Mouse (Mus musculus) MEL (cell line): Measurements from ENCODE around the gene Tbc1d17. TPM values are rescaled to one million over a fixed set of nuclear protein-coding genes. Genes with fewer than 3 reads are reported as not detected.

Experiments used
- DNase-seq: peaks from one replicate; pipeline ENCODE4 v3.0.0; 2011; ENCODE audit warnings: low read depth, low spot score
- H3K27ac ChIP-seq: 2 replicates; pipeline ENCODE4 v1.5.1; 2012; ENCODE audit warnings: low read depth, mild to moderate bottlenecking, control low read depth, low read length, moderate library complexity; ENCODE audit not compliant: control insufficient read depth
- H3K27me3 ChIP-seq, 2 experiments: fragments of 150-350 bp in 1 of 2; sonication (generic) in 1 of 2; 2 replicates each; pipeline ENCODE4 v1.6.1; 2012; ENCODE audit warnings: low read length in 2 of 2, mild to moderate bottlenecking in 2 of 2, improper control_type of control experiment in 1 of 2, moderate library complexity in 1 of 2; ENCODE audit not compliant: insufficient read depth in 2 of 2, control insufficient read depth in 1 of 2
- H3K36me3 ChIP-seq, 2 experiments: 2 replicates each; pipeline ENCODE4 v1.6.1; 2012 to 2014; ENCODE audit warnings: low read length in 2 of 2, improper control_type of control experiment in 1 of 2, inconsistent platforms in 1 of 2, mild to moderate bottlenecking in 1 of 2; ENCODE audit not compliant: insufficient read depth in 2 of 2, control insufficient read depth in 1 of 2
- H3K4me1 ChIP-seq, 2 experiments: fragments of 150-350 bp in 1 of 2; sonication (generic) in 1 of 2; 2 replicates each; pipeline ENCODE4 v1.6.1; 2012; ENCODE audit warnings: low read length in 2 of 2, improper control_type of control experiment in 1 of 2, mild to moderate bottlenecking in 1 of 2; ENCODE audit not compliant: insufficient read depth in 2 of 2, control insufficient read depth in 1 of 2
- H3K4me3 ChIP-seq, 2 experiments: fragments of 150-350 bp in 1 of 2; sonication (generic) in 1 of 2; 2 replicates each; pipeline ENCODE4 v1.5.1; 2012; ENCODE audit warnings: low read depth in 2 of 2, low read length in 2 of 2, mild to moderate bottlenecking in 2 of 2, moderate library complexity in 2 of 2, control low read depth in 1 of 2, improper control_type of control experiment in 1 of 2; ENCODE audit not compliant: control insufficient read depth in 1 of 2, insufficient read depth in 1 of 2
- H3K79me2 ChIP-seq: 2 replicates; pipeline ENCODE4 v1.6.1; 2012; ENCODE audit warnings: mild to moderate bottlenecking, low read length, moderate library complexity; ENCODE audit not compliant: control insufficient read depth, poor library complexity, insufficient read depth
- H3K9ac ChIP-seq: 2 replicates; pipeline ENCODE4 v1.6.1; 2012; ENCODE audit warnings: low read depth, mild to moderate bottlenecking, control low read depth, low read length, moderate library complexity; ENCODE audit not compliant: control insufficient read depth, poor library complexity, severe bottlenecking
- H3K9me3 ChIP-seq: fragments of 150-350 bp; sonication (generic); replicated peaks from 2 replicates; pipeline ENCODE4 v1.6.1; 2012; ENCODE audit warnings: mild to moderate bottlenecking, low read length, improper control_type of control experiment, moderate library complexity; ENCODE audit not compliant: insufficient read depth
- BHLHE40 ChIP-seq: IDR thresholded peaks from 2 replicates; pipeline ENCODE4 v1.6.1; 2012; ENCODE audit warnings: low read depth, mild to moderate bottlenecking, inconsistent platforms, low read length, improper control_type of control experiment, borderline replicate concordance
- CHD1 ChIP-seq: IDR thresholded peaks from 2 replicates; pipeline ENCODE4 v1.6.1; 2012; ENCODE audit warnings: low read depth, mild to moderate bottlenecking, inconsistent platforms, low read length, improper control_type of control experiment
- CHD2 ChIP-seq: IDR thresholded peaks from 2 replicates; pipeline ENCODE4 v1.6.1; 2011; ENCODE audit warnings: low read length, improper control_type of control experiment
- E2F4 ChIP-seq: IDR thresholded peaks from 2 replicates; pipeline ENCODE4 v1.6.1; 2011; ENCODE audit warnings: low read depth, low read length, improper control_type of control experiment, borderline replicate concordance
- EP300 ChIP-seq, 2 experiments: IDR thresholded peaks; 2 replicates each; pipeline ENCODE4 v1.6.1; 2011; ENCODE audit warnings: improper control_type of control experiment in 2 of 2, low read length in 2 of 2, low read depth in 1 of 2, mild to moderate bottlenecking in 1 of 2
- HCFC1 ChIP-seq: IDR thresholded peaks from 2 replicates; pipeline ENCODE4 v1.6.1; 2012; ENCODE audit warnings: low read depth, mild to moderate bottlenecking, inconsistent platforms, low read length, improper control_type of control experiment, moderate library complexity
- JUND ChIP-seq: IDR thresholded peaks from 2 replicates; pipeline ENCODE4 v1.6.1; 2011; ENCODE audit warnings: low read depth, mild to moderate bottlenecking, improper control_type of control experiment, low read length
- KAT2A ChIP-seq: conservative IDR thresholded peaks from 2 replicates; pipeline ENCODE4 v1.6.1; 2012; ENCODE audit warnings: low read depth, low read length, improper control_type of control experiment, inconsistent platforms
- MAFK ChIP-seq: IDR thresholded peaks from 2 replicates; pipeline ENCODE4 v1.6.1; 2011; ENCODE audit warnings: low read depth, mild to moderate bottlenecking, low read length, improper control_type of control experiment, borderline replicate concordance
- MAX ChIP-seq: IDR thresholded peaks from 2 replicates; pipeline ENCODE4 v1.6.1; 2011; ENCODE audit warnings: low read length, improper control_type of control experiment
- MAZ ChIP-seq: IDR thresholded peaks from 2 replicates; pipeline ENCODE4 v1.6.1; 2012; ENCODE audit warnings: low read depth, mild to moderate bottlenecking, inconsistent platforms, low read length, improper control_type of control experiment
- MEF2A ChIP-seq: IDR thresholded peaks from 2 replicates; pipeline ENCODE4 v1.6.1; 2014; ENCODE audit warnings: low read depth, mild to moderate bottlenecking, inconsistent platforms, low read length, improper control_type of control experiment; ENCODE audit not compliant: poor library complexity, insufficient replicate concordance, severe bottlenecking; ENCODE audit errors: extremely low read depth
- MYB ChIP-seq: IDR thresholded peaks from 2 replicates; pipeline ENCODE4 v1.6.1; 2011; ENCODE audit warnings: mild to moderate bottlenecking, low read depth, low read length, improper control_type of control experiment
- MYC ChIP-seq: IDR thresholded peaks from 2 replicates; pipeline ENCODE4 v1.6.1; 2011; ENCODE audit warnings: low read depth, mild to moderate bottlenecking, low read length, improper control_type of control experiment, moderate library complexity
- NELFE ChIP-seq: IDR thresholded peaks from 2 replicates; pipeline ENCODE4 v1.6.1; 2011; ENCODE audit warnings: low read depth, low read length, improper control_type of control experiment
- NRF1 ChIP-seq: IDR thresholded peaks from 2 replicates; pipeline ENCODE4 v1.6.1; 2014; ENCODE audit warnings: low read depth, mild to moderate bottlenecking, inconsistent platforms, low read length, improper control_type of control experiment, moderate library complexity; ENCODE audit not compliant: poor library complexity, insufficient read depth, severe bottlenecking
- POLR2A ChIP-seq, 2 experiments: IDR thresholded peaks; 2 replicates each; pipeline ENCODE4 v1.6.1; 2011 to 2012; ENCODE audit warnings: low read length in 2 of 2, mild to moderate bottlenecking in 2 of 2, control low read depth in 1 of 2, improper control_type of control experiment in 1 of 2, low read depth in 1 of 2, moderate library complexity in 1 of 2; ENCODE audit not compliant: control insufficient read depth in 1 of 2, insufficient read depth in 1 of 2, poor library complexity in 1 of 2
- POLR2AphosphoS2 ChIP-seq: IDR thresholded peaks from 2 replicates; pipeline ENCODE4 v1.6.1; 2011; ENCODE audit warnings: low read length, improper control_type of control experiment
- POLR2AphosphoS5 ChIP-seq: IDR thresholded peaks from 2 replicates; pipeline ENCODE4 v1.6.1; 2012; ENCODE audit warnings: low read depth, borderline replicate concordance, mild to moderate bottlenecking, inconsistent platforms, low read length, moderate library complexity, mixed read lengths
- RAD21 ChIP-seq: IDR thresholded peaks from 2 replicates; pipeline ENCODE4 v1.6.1; 2011; ENCODE audit warnings: mild to moderate bottlenecking, low read depth, low read length, improper control_type of control experiment
- RCOR1 ChIP-seq: IDR thresholded peaks from 2 replicates; pipeline ENCODE4 v1.6.1; 2012; ENCODE audit warnings: low read depth, mild to moderate bottlenecking, inconsistent platforms, low read length, improper control_type of control experiment
- SMC3 ChIP-seq: IDR thresholded peaks from 2 replicates; pipeline ENCODE4 v1.6.1; 2011; ENCODE audit warnings: low read depth, low read length, improper control_type of control experiment
- TAL1 ChIP-seq: IDR thresholded peaks from 2 replicates; pipeline ENCODE4 v1.6.1; 2012; ENCODE audit warnings: mild to moderate bottlenecking, inconsistent platforms, low read length, moderate library complexity, mixed read lengths
- TBP ChIP-seq: IDR thresholded peaks from 2 replicates; pipeline ENCODE4 v1.8.0; 2011; ENCODE audit warnings: low read depth, low read length, improper control_type of control experiment
- TCF12 ChIP-seq: IDR thresholded peaks from 2 replicates; pipeline ENCODE4 v1.6.1; 2014; ENCODE audit warnings: low read depth, mild to moderate bottlenecking, inconsistent platforms, low read length, improper control_type of control experiment, moderate library complexity
- UBTF ChIP-seq: IDR thresholded peaks from 2 replicates; pipeline ENCODE4 v1.6.1; 2012; ENCODE audit warnings: low read depth, mild to moderate bottlenecking, inconsistent platforms, low read length, improper control_type of control experiment, moderate library complexity, borderline replicate concordance; ENCODE audit not compliant: insufficient read depth
- USF2 ChIP-seq, 2 experiments: IDR thresholded peaks; 2 replicates each; pipeline ENCODE4 v1.6.1; 2011 to 2012; ENCODE audit warnings: improper control_type of control experiment in 2 of 2, low read length in 2 of 2, borderline replicate concordance in 1 of 2, inconsistent platforms in 1 of 2, low read depth in 1 of 2, mild to moderate bottlenecking in 1 of 2; ENCODE audit not compliant: insufficient read depth in 1 of 2
- ZKSCAN1 ChIP-seq: IDR thresholded peaks from 2 replicates; pipeline ENCODE4 v1.6.1; 2012; ENCODE audit warnings: low read depth, mild to moderate bottlenecking, inconsistent platforms, low read length, improper control_type of control experiment, moderate library complexity
- ZNF384 ChIP-seq: IDR thresholded peaks from 2 replicates; pipeline ENCODE4 v1.6.1; 2012; ENCODE audit warnings: low read depth, mild to moderate bottlenecking, inconsistent platforms, low read length, improper control_type of control experiment
- polyA plus RNA-seq, 2 experiments: library from polyadenylated mRNA; stranded (reverse) in 1 of 2; unstranded in 1 of 2; fragments of >175 nt in 1 of 2; fragments of >200 nt in 1 of 2; gene quantifications; 2 replicates each; pipeline versions ENCODE4 v1.2.1 to v1.2.4; 2012; ENCODE audit warnings: low replicate concordance in 2 of 2, low read depth in 1 of 2; ENCODE audit not compliant: insufficient read length in 2 of 2, insufficient read depth in 1 of 2, missing spikeins in 1 of 2
- total RNA-seq: library from RNA; depleted of rRNA; stranded (reverse); fragments of 300-350 nt; gene quantifications from 2 replicates; pipeline ENCODE4 v1.2.3, GENCODE M21; 2012

The Tbc1d17 gene
- total and polyA plus RNA-seq, 3 experiments: 16.7 to 29.5 TPM; not detected in 1

DNA sequence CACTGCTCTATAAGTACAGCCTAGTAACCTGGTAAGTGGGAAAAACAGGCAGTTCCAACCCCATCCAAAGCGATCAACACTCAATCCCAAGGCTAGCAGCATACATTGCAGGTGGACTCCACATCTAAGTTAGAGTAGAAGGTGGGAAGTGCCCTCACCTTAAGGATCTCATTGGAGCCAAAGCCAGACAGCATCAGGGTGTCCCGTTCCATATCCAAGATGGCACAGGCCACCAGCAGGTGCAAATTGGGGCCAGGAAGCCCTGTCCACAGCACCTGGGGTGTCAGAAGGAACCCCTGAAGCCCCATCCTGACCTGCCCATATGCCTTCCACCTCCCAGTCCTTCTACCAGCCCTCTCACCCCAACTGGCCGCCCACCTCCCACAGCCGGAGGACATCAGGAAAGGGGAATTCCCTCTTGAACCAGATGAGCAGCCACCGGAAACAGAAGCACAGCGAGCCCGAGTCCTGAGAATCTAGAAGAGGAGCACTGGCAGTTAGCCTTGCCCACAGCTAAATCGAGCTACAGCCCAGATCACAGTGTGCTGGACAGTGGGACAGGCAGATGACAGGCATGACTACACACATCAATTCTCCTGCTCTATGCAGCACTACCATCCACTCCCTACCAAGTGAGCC, 6.9 kb downstream of the Tbc1d17 start:
- Histone ChIP-seq H3K4me3 (no peak overlapping the region), H3K27me3 (no peaks in the 10 kb centered on the region), H3K79me2 (no peaks in the 10 kb centered on the region), H3K4me1 (no peaks in the 10 kb centered on the region), H3K36me3 (no peaks in the 10 kb centered on the region; a peak in 1 of 4 replicates), H3K9me3 (no peaks in the 10 kb centered on the region), H3K27ac (no peak overlapping the region), H3K9ac (no peak overlapping the region)
- DNase-seq: no peak
- TF ChIP-seq BHLHE40: no peak
- TF ChIP-seq TAL1: no peak
- no peak for TF ChIP-seq EP300 (IDR thresholded peaks at IDR 0.05; ENCODE audit: low read depth in 1 of 2, low read length in 2 of 2)
- TF ChIP-seq MAX: no peak
- no peak for TF ChIP-seq MAZ
- no peak for TF ChIP-seq CHD1
- no peak for TF ChIP-seq POLR2AphosphoS2
- no peak for TF ChIP-seq HCFC1
- no peak for TF ChIP-seq MAFK
- no peak for TF ChIP-seq RAD21
- no peak for TF ChIP-seq NRF1
- no peak for TF ChIP-seq KAT2A
- no peak for TF ChIP-seq JUND
- no peak for TF ChIP-seq CHD2
- no peak for TF ChIP-seq UBTF
- no peak for TF ChIP-seq MYC
- no peak for TF ChIP-seq E2F4
- no peak for TF ChIP-seq ZKSCAN1
- TF ChIP-seq NELFE: no peak
- no peak for TF ChIP-seq MEF2A

GRCm38 (mm10) chr7:44840426-44840825, 8.5 kb downstream of the Tbc1d17 start:
- Histone ChIP-seq H3K9me3 (no peaks in the 10 kb centered on the region), H3K79me2 (no peaks in the 10 kb centered on the region), H3K27me3 (no peaks in the 10 kb centered on the region), H3K36me3 (no peaks in the 10 kb centered on the region; a peak in 1 of 4 replicates)
- TF ChIP-seq TBP: no peak
- TF ChIP-seq POLR2A (IDR thresholded peaks at IDR 0.05; ENCODE audit: control insufficient read depth in 1 of 2, insufficient read depth in 1 of 2, low read depth in 1 of 2, low read length in 2 of 2, poor library complexity in 1 of 2): no peak
- no peak for TF ChIP-seq SMC3
- TF ChIP-seq ZNF384: no peak
- no peak for TF ChIP-seq RAD21
- no peak for TF ChIP-seq BHLHE40
- no peak for TF ChIP-seq USF2 (IDR thresholded peaks at IDR 0.05; ENCODE audit: borderline replicate concordance in 1 of 2, insufficient read depth in 1 of 2, low read depth in 1 of 2, low read length in 2 of 2)
- TF ChIP-seq CHD2: no peak
- TF ChIP-seq TCF12: no peak
- no peak for TF ChIP-seq NRF1
- no peak for TF ChIP-seq MYC
- TF ChIP-seq E2F4: no peak
- no peak for TF ChIP-seq MYB
- no peak for TF ChIP-seq MEF2A
- TF ChIP-seq POLR2AphosphoS5: no peak
- TF ChIP-seq ZKSCAN1: no peak
- TF ChIP-seq RCOR1: no peak
- TF ChIP-seq, all 39 proteins: peak for 0
- no peak overlapping the region for H3K9ac ChIP-seq
- H3K27ac ChIP-seq: no peak overlapping the region
- no peak overlapping the region for H3K4me3 ChIP-seq
- no peak for DNase-seq
- no peaks in the 10 kb centered on the region for H3K4me1 ChIP-seq
